Mouse (Mus musculus) CD4-positive helper T cell, adult 2 months (primary cell): ENCODE data around the gene Foxd2.

Experiments
- DNase-seq: peaks from one replicate; pipeline ENCODE4 v3.0.0-alpha.2; 2012; ENCODE audit warnings: low read depth, missing footprints, low spot score

The Foxd2 gene

GRCm38 (mm10) chr4:114908829-114909601 lies at the start of gene Foxd2:
TSS of gene Foxd2 (minus strand) at chr4:114908873.
- peak; percentile 92 for DNase-seq

- DNase-seq, result no peak
These were observed 49.6 kb upstream of the Foxd2 start for GRCm38 (mm10) chr4:114958231-114958630.

- DNase-seq, result no peak
These were observed 48.7 kb upstream of the Foxd2 start for GRCm38 (mm10) chr4:114957403-114957802.

- no peak for DNase-seq
These were observed 44.5 kb upstream of the Foxd2 start for GRCm38 (mm10) chr4:114953172-114953571.

DNA sequence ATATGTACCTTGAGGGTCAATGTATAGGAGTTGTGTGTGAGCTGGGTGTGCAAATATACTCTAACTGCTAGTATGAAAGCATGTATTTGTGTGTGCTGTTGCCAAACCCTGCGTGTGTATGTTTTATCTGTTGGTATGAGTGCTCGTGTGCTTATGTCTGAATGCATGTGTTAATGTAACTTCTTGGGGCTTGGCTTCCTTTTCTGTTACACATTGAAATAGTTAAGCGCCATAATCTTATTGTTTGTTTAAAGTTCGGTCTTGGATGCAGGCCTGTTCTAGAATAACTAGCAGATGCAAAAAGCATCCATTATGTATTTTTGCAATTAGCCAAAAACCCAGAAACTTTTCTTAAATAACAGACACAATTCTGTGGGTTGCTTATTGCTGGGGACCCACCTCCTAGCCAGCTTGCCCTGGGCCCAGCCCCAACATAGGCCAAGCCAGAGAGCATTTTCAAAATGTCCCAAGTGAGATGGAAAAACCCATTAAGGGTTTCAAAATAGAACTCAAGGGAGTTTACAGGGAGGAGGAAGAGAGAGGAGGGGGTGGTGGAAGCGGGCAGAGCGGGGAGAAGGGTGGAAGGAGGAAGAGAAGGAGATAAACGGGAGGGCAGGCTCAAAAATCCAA lies 39.3 kb upstream of the Foxd2 start:
- no peak for DNase-seq

GRCm38 (mm10) chr4:114947395-114947794 lies 38.7 kb upstream of the Foxd2 start:
- DNase-seq, result peak; percentile 50

- no peak for DNase-seq
These were observed 37.7 kb upstream of the Foxd2 start for GRCm38 (mm10) chr4:114946416-114946815.

DNA sequence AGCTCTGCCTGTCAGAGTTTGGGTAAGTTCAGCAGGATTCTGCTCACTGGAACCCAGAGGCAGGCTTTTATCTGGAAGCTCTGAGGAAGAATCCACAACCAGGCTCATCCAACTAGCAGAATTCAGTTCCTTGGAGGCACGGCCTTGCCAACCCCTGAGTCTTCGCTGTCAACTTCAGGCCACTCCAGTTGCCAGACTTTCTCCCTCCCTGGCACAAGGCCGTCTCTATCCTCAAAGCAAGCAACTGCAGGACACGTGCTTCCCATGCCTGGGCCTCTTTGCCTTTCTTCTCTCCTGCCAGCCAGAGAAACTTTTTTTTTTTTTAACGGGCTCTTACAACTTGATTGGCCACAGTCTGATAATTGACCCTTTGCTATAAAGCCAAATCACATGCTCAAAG lies 36.3 kb upstream of the Foxd2 start:
- DNase-seq, result no peak

GRCm38 (mm10) chr4:114942583-114942982 lies 33.9 kb upstream of the Foxd2 start:
- no peak for DNase-seq

GRCm38 (mm10) chr4:114942112-114942511 lies 33.4 kb upstream of the Foxd2 start:
- no peak for DNase-seq

GRCm38 (mm10) chr4:114941311-114941710 lies 32.6 kb upstream of the Foxd2 start:
- DNase-seq, result no peak

GRCm38 (mm10) chr4:114938248-114938647 lies 29.6 kb upstream of the Foxd2 start:
- no peak for DNase-seq

- no peak for DNase-seq
These were observed 28.9 kb upstream of the Foxd2 start for GRCm38 (mm10) chr4:114937459-114938047.

DNA sequence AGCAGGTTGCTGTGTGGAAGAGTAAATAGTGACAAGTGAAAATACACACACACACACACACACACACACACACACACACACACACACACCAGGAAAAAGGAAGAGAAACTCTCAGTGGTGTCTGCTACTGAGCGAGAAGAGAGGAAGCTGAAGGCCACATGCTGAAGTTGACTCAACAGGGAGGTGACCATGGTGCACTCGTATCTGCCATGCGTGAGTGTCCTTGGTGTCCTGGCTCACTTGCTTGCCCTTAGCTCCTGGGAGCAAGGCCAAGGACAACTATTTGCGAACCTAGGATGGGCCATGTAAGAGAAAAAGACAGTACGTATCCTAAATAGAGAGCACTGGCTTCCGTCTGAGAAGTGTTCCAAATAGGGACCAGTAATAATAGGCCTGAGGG lies 25.5 kb upstream of the Foxd2 start:
- DNase-seq, result no peak

- no peak for DNase-seq
These were observed 24.1 kb upstream of the Foxd2 start for GRCm38 (mm10) chr4:114932747-114933146.

DNA sequence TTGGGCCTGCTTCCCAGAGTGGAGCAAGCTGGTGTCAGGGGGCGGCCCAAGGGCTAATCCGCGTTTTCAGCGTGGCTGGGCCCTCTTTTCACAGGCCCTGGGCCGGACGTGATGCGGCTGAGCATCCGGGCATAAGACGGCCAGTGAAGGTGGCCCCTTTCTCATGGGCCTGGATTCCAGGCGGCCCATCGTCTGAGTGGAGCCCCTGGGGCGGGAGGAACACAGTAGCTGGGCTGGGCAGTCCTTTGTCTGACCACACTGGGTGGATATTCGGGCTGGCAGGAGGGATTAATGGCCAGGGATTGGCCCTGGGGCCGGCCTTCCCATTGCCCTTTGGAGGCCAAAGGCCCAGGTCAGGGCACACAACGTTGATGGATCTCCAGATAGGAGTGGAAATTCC lies 20.5 kb upstream of the Foxd2 start:
- no peak for DNase-seq

DNA sequence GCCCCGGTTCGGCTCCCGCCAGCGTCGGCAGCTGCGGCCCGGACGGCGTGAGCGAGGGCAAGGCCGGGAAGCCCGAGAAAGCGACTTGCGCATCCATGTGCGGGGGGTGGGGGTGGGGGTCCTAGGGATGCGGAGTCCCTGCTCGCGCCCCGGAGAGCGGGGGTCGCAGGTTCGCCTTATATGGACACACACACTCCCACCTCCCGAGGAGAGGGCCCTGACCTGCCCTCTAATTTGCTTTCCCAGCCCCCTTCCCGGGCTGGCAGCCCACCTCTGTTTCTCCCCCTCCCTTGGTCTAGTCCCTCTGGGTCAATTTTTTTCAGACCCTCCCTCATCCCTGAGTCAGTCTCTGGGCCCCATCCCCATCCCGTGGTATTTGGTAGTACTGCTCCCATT lies 17.2 kb upstream of the Foxd2 start, which contains the start of gene Foxe3:
Gene Foxe3 (minus strand): TSS at position 97 of the 396 bp plus-strand sequence.
- DNase-seq, result no peak

- DNase-seq, result no peak
These were observed 16.6 kb upstream of the Foxd2 start for GRCm38 (mm10) chr4:114924971-114925916.

DNA sequence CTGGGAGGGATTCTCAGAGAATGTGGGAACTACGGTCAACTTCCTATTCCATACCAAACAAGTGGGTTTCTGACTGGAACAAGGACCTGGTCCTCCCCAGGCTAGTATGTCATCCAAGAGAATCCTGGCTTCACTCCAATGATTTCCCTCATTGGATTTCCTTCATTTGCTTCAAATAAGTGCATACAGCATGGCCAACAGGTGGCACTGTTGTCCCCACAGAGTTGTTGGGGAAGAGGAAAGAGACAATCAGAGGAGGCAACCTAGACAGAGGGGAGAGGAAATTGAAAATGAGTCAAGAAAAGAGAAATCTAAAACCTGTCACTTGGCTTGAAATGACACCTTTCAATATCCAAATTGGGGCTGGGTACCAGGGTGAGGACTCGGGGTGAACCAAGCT lies 8.4 kb upstream of the Foxd2 start:
- DNase-seq, result peak; percentile 62

- DNase-seq, result no peak
These were observed 7.4 kb upstream of the Foxd2 start for GRCm38 (mm10) chr4:114916056-114916455.

DNA sequence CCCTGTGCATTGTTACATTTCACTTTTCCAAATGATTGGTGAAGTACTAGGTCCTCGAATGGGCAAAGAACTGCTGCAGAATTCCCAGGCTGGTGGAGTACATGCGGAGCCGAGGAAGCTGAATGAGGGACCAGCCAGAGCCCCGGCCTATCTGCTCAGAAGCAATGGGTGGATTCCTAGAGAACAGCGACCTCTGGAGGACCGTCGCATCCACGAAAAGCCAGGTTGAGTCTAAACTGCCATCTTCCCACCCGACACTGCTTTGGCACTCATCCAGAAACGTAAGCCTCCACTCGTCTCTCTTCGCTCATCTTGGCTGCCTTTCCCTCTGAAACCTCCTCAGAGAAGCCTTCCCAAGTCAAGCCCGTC lies 4.9 kb upstream of the Foxd2 start:
- peak; percentile 18 for DNase-seq
